Mouse (Mus musculus) megakaryocyte, adult 5-6 weeks (primary cell): ENCODE measurements around the gene Rasgef1c. TPM values are rescaled to one million over a fixed set of nuclear protein-coding genes. Genes with fewer than 3 reads are reported as not detected.

Experiments
- ATAC-seq: 2 replicates; pipeline ENCODE4 v1.8.0; 2016; ENCODE audit warnings: mild to moderate bottlenecking, inconsistent platforms; ENCODE audit not compliant: poor library complexity, severe bottlenecking
- total RNA-seq, 2 experiments: library from RNA; stranded (forward) in 1 of 2; stranded (reverse) in 1 of 2; fragments of 153-499, 151-499 nt in 1 of 2; fragments of 221-1000, 200-1000 nt in 1 of 2; gene quantifications; 2 replicates each; pipeline versions ENCODE4 v1.2.3 to v1.2.4; 2015 to 2017

Gene Rasgef1c
- total RNA-seq, 2 experiments from 2014 or later, result 0.13 TPM; not detected in 1

GRCm38 (mm10) chr11:50022085-50022484 lies 120.5 kb downstream of the Rasgef1c start:
- ATAC-seq, result no peak

- no peak for ATAC-seq
These were observed 122.8 kb downstream of the Rasgef1c start for GRCm38 (mm10) chr11:50024445-50024832.

- peak; percentile 69 for ATAC-seq
These were observed 123.4 kb downstream of the Rasgef1c start, which contains the start of gene Rnf130 for GRCm38 (mm10) chr11:50024833-50025720. Gene Rnf130 (plus strand): TSS chr11:50025346.

- no peak for ATAC-seq
These were observed 124.3 kb downstream of the Rasgef1c start for GRCm38 (mm10) chr11:50025721-50026520.

- peak; percentile 83 for ATAC-seq
These were observed 125.0 kb downstream of the Rasgef1c start for GRCm38 (mm10) chr11:50026521-50027090.

GRCm38 (mm10) chr11:50028416-50028815 lies 126.8 kb downstream of the Rasgef1c start:
- ATAC-seq, result no peak

Other genes with a start within 250 kb of the Rasgef1c start
- not detected in 2 replicates for gene Scgb3a1, start 238.2 kb upstream of the Rasgef1c start, total RNA-seq (2015)
- not detected in 2 replicates for gene Scgb3a1, start 238.2 kb upstream of the Rasgef1c start, total RNA-seq (2017)
- gene Cnot6, start 189.1 kb upstream of the Rasgef1c start, total RNA-seq (2015), result 65.2 and 67.0 TPM in 2 replicates
- 45.4 and 58.5 TPM in 2 replicates for gene Cnot6, start 189.1 kb upstream of the Rasgef1c start, total RNA-seq (2017)
- not detected in 2 replicates for gene Gfpt2, start 107.7 kb upstream of the Rasgef1c start, total RNA-seq (2015)
- gene Gfpt2, start 107.7 kb upstream of the Rasgef1c start, total RNA-seq (2017), result 0.11 and 0.28 TPM in 2 replicates
- 27.4 and 32.4 TPM in 2 replicates for gene Mapk9, start 55.1 kb upstream of the Rasgef1c start, total RNA-seq (2015)
- 37.8 and 44.9 TPM in 2 replicates for gene Mapk9, start 55.1 kb upstream of the Rasgef1c start, total RNA-seq (2017)
- gene Rnf130, start 123.5 kb downstream of the Rasgef1c start, total RNA-seq (2015), result 424 and 462 TPM in 2 replicates
- gene Rnf130, start 123.5 kb downstream of the Rasgef1c start, total RNA-seq (2017), result 408 and 436 TPM in 2 replicates
- gene Tbc1d9b, start 229.6 kb downstream of the Rasgef1c start, total RNA-seq (2015), result 17.8 and 23.5 TPM in 2 replicates
- 30.9 and 36.7 TPM in 2 replicates for gene Tbc1d9b, start 229.6 kb downstream of the Rasgef1c start, total RNA-seq (2017)